Comparison of ENCODE assay signal across 8 mouse cellular contexts in genomic region chr1:155811995-155812580, GRCm38 (mm10). TPM values are rescaled to one million over a fixed set of nuclear protein-coding genes. Genes with fewer than 3 reads are reported as not detected.
A peak's percentile ranks its signal among the peaks of the same experiment; 100 is the strongest.
DNase-seq lines count a peak whose midpoint lies in the region; ATAC-seq and TF ChIP-seq lines count a peak whose summit lies in the region.

No protein-coding gene starts in this region.

- no peaks in the 10 kb centered on the region for H3K79me2 ChIP-seq in heart, adult 2 months (replicated peaks; ENCODE audit: control insufficient read depth, insufficient read depth, low read length)

- H3K4me2 ChIP-seq in heart, postnatal 0 days (ENCODE audit: low read depth, low read length) = peak overlapping the region; percentile 81

- H3K4me3 ChIP-seq in heart, adult 2 months = peak overlapping the region; percentile 92
- peak overlapping the region; percentile 84 to 99 for H3K4me3 ChIP-seq in ES-E14 (ENCODE audit: insufficient read depth in 1 of 2, low read depth in 1 of 2, low read length in 2 of 2, poor library complexity in 1 of 2, severe bottlenecking in 1 of 2)
- peak overlapping the region; percentile 92 for H3K4me3 ChIP-seq in heart, postnatal 0 days (ENCODE audit: low read depth, low read length)

- no peaks in the 10 kb centered on the region for H3K27me3 ChIP-seq in heart, adult 2 months (ENCODE audit: control insufficient read depth, insufficient read depth, low read length)
- no peaks in the 10 kb centered on the region for H3K27me3 ChIP-seq in heart, postnatal 0 days (ENCODE audit: control insufficient read depth, insufficient read depth, low read length)

- H3K27ac ChIP-seq in heart, adult 2 months = peak overlapping the region; percentile 80
- no peak overlapping the region for H3K27ac ChIP-seq in ES-E14 (ENCODE audit: insufficient read depth, low read depth, low read length, poor library complexity, severe bottlenecking)
- peak overlapping the region; percentile 80 for H3K27ac ChIP-seq in heart, postnatal 0 days (ENCODE audit: low read depth)

- TF ChIP-seq EP300 in heart, adult 2 months (IDR thresholded peaks at IDR 0.05; ENCODE audit: insufficient read depth, low read depth, low read length) = no peak
- TF ChIP-seq EP300 in heart, postnatal 0 days (IDR thresholded peaks at IDR 0.05; ENCODE audit: low read depth) = no peak

- no peaks in the 10 kb centered on the region; the same call in 1 of the 2 replicates for H3K36me3 ChIP-seq in heart, adult 2 months (ENCODE audit: control insufficient read depth, insufficient read depth, low read length)
- H3K36me3 ChIP-seq in ES-E14 (ENCODE audit: control insufficient read depth, insufficient read depth, low read length, poor library complexity, severe bottlenecking) = no peaks in the 10 kb centered on the region
- no peaks in the 10 kb centered on the region for H3K36me3 ChIP-seq in heart, postnatal 0 days (replicated peaks; ENCODE audit: control insufficient read depth, insufficient read depth, low read length)

- no peak for DNase-seq in heart, adult 2 months
- DNase-seq in heart, adult 18-20 months = no peak
- no peak for DNase-seq in ES-E14 (ENCODE audit: low read depth, low spot score)
- no peak for DNase-seq in heart, postnatal 0 days (ENCODE audit: low spot score)
- no peak for DNase-seq in layer of hippocampus, adult 9-10 months (ENCODE audit: low spot score)
- DNase-seq in thymus, adult 18-20 months = no peak

- H3K4me1 ChIP-seq in heart, adult 2 months (ENCODE audit: control insufficient read depth, insufficient read depth, low read length) = peaks cover 7% of the 10 kb centered on the region
- H3K4me1 ChIP-seq in ES-E14 (ENCODE audit: control insufficient read depth in 2 of 2, insufficient read depth in 2 of 2, low read length in 2 of 2, poor library complexity in 1 of 2) = peaks cover 0 to 2% of the 10 kb centered on the region in 2 experiments; a peak in 1 of 4 replicates
- peaks cover 30% of the 10 kb centered on the region for H3K4me1 ChIP-seq in heart, postnatal 0 days (ENCODE audit: control insufficient read depth, insufficient read depth)

- TF ChIP-seq CTCF in heart, adult 2 months (IDR thresholded peaks at IDR 0.05) = no peak
- no peak for TF ChIP-seq CTCF in heart, postnatal 0 days (IDR thresholded peaks at IDR 0.05; ENCODE audit: low read depth)

- TF ChIP-seq POLR2A in heart, adult 2 months (IDR thresholded peaks at IDR 0.05; ENCODE audit: insufficient read depth, low read depth, low read length) = no peak

- 2% methylated on average over 22 of the region's 22 CpGs for WGBS in heart, adult 2 months
- 2% methylated on average over 22 of the region's 22 CpGs for WGBS in heart, postnatal 0 days

- intact Hi-C loops in heart, adult 2 months (cut with DNase I) = loop anchor here (5.0 to 10.0 kb wide), 2 partner anchors 160 to 223 kb away; partner anchors contain the start of genes Cep350, Tor1aip1 and Tor1aip2

- in situ Hi-C loops in ES-E14 (cut with MboI; ENCODE audit: low sequenced_read_pairs in 2 of 2, unreplicated experiment in 2 of 2) = no loop called here

- peak overlapping the region; percentile 91 for H3K9ac ChIP-seq in heart, adult 2 months (ENCODE audit: low read depth, low read length)
- peak overlapping the region; percentile 76 for H3K9ac ChIP-seq in ES-E14 (ENCODE audit: insufficient read depth, low read depth, low read length, poor library complexity, severe bottlenecking)
- peak overlapping the region; percentile 77 for H3K9ac ChIP-seq in heart, postnatal 0 days (replicated peaks; ENCODE audit: low read depth, low read length)

- ATAC-seq in heart, postnatal 0 days (ENCODE audit: insufficient read depth, low read depth) = peak; percentile 12; the same call in 1 of the 2 replicates
- peak; percentile 15 for ATAC-seq in megakaryocyte progenitor cell, adult 5-6 weeks (replicated peaks; ENCODE audit: poor library complexity)
- no peak; the same call in 1 of the 2 replicates for ATAC-seq in monocyte, adult 5-6 weeks (replicated peaks; ENCODE audit: insufficient number of reproducible peaks, low FRiP score, low TSS enrichment, poor library complexity, severe bottlenecking)

- H3K9me3 ChIP-seq in ES-E14 (ENCODE audit: control insufficient read depth, insufficient read depth, low read depth, low read length) = no peaks in the 10 kb centered on the region
- H3K9me3 ChIP-seq in heart, postnatal 0 days (replicated peaks; ENCODE audit: control insufficient read depth, low read length) = no peaks in the 10 kb centered on the region

TF ChIP-seq in ES-E14, 5 proteins besides CTCF, POLR2A, EP300 and RAD21:
- TF ChIP-seq CHD2 (IDR thresholded peaks at IDR 0.05; ENCODE audit: low read depth, low read length) = no peak

RNA-seq across cellular contexts. Expression of gene Qsox1, which starts 0.6 kb away (rescaled TPM):
- total RNA-seq in heart, adult 2 months (2021) = 10 to 100 TPM; 33.3 to 35.9 TPM
- polyA plus RNA-seq in heart, adult 2 months (2012; rRNA removed) = 45.7 and 48.6 TPM in 2 replicates
- 10 to 100 TPM; 31.5 to 38.1 TPM for total RNA-seq in heart, adult 18-20 months (2021)
- total RNA-seq in ES-E14 (2012; rRNA removed) = 25.7 and 38.1 TPM in 2 replicates
- total RNA-seq in heart, postnatal 0 days (2014; rRNA removed; ENCODE audit: low replicate concordance) = 58.2 and 64.8 TPM in 2 replicates
- 28.1 and 33.2 TPM in 2 replicates for polyA plus RNA-seq in heart, postnatal 0 days (2015; fragmentation: Nextera tagmentation; extraction: Ambion mirVana)
- 13.5 and 14.7 TPM in 2 replicates for total RNA-seq in megakaryocyte progenitor cell, adult 5-6 weeks (2015)
- 15.0 and 24.2 TPM in 2 replicates for total RNA-seq in megakaryocyte progenitor cell, adult 5-6 weeks (2017)
- 8.1 to 16.3 TPM (median 14.8 TPM) in 3 replicates for total RNA-seq in monocyte, adult 5-6 weeks (2017)
